Mouse (Mus musculus) forebrain, postnatal 0 days (tissue): ENCODE data around the gene Vtcn1. TPM values are rescaled to one million over a fixed set of nuclear protein-coding genes. Genes with fewer than 3 reads are reported as not detected.
"Not testable (repeated sequence)": the region's sequence is repeated elsewhere in the genome, so short reads cannot be mapped to it uniquely, and the experiment has no call there.

Experiments used
- ATAC-seq: fragments of 200-750 bp; cut with Nextera tagmentation; 2 replicates; pipeline ENCODE4 v1.8.0; 2017; ENCODE audit warnings: mild to moderate bottlenecking, moderate library complexity
- DNase-seq: peaks from one replicate; pipeline ENCODE4 v3.0.0-alpha.2; 2015
- H3K27ac ChIP-seq: fragments of 300-500 bp; sonication (generic); 2 replicates; pipeline ENCODE4 v1.5.1; 2014; ENCODE audit warnings: low read depth, mild to moderate bottlenecking, antibody characterized with exemption, low read length, moderate library complexity, mixed read lengths
- H3K27me3 ChIP-seq: fragments of 300-500 bp; sonication (generic); 2 replicates; pipeline ENCODE4 v1.6.1; 2014; ENCODE audit warnings: mild to moderate bottlenecking, low read length, mixed read lengths; ENCODE audit not compliant: insufficient read depth
- H3K36me3 ChIP-seq: fragments of 300-500 bp; sonication (generic); 2 replicates; pipeline ENCODE4 v1.6.1; 2014; ENCODE audit warnings: mild to moderate bottlenecking, moderate library complexity; ENCODE audit not compliant: insufficient read depth
- H3K4me1 ChIP-seq: fragments of 300-500 bp; sonication (generic); 2 replicates; pipeline ENCODE4 v1.6.1; 2014; ENCODE audit warnings: antibody characterized with exemption; ENCODE audit not compliant: insufficient read depth
- H3K4me2 ChIP-seq: fragments of 300-500 bp; sonication (generic); 2 replicates; pipeline ENCODE4 v1.6.1; 2014; ENCODE audit warnings: low read depth, mild to moderate bottlenecking, moderate library complexity
- H3K4me3 ChIP-seq: fragments of 300-500 bp; sonication (generic); 2 replicates; pipeline ENCODE4 v1.5.1; 2014; ENCODE audit warnings: low read depth, low read length, mixed read lengths
- H3K9ac ChIP-seq: fragments of 300-500 bp; sonication (generic); 2 replicates; pipeline ENCODE4 v1.6.1; 2014; ENCODE audit warnings: mild to moderate bottlenecking
- H3K9me3 ChIP-seq: fragments of 300-500 bp; sonication (generic); 2 replicates; pipeline ENCODE4 v1.6.1; 2016; ENCODE audit warnings: low read length
- CTCF ChIP-seq: sonication (generic); IDR thresholded peaks from 2 replicates; pipeline ENCODE4 v1.5.1; 2016; ENCODE audit warnings: antibody characterized with exemption, control low read depth, low read depth
- WGBS: fragments of 180-500 bp; shearing (Covaris S2); extraction: QIAGEN DNeasy Blood & Tissue Kit; methylation state at CpG from one replicate; pipeline ENCODE4 v1.1.7; 2014; 5-methylcytosine and 5-hydroxymethylcytosine counted together
- polyA plus RNA-seq: library from polyadenylated mRNA; unstranded; fragments of >200 nt; fragmentation: Nextera tagmentation; extraction: Ambion mirVana; gene quantifications from 2 replicates; pipeline ENCODE4 v1.2.1, GENCODE M21; 2015
- total RNA-seq: library from RNA; depleted of rRNA; stranded (reverse); fragments of >200 nt; gene quantifications from 2 replicates; pipeline ENCODE4 v1.2.3, GENCODE M21; 2014

The Vtcn1 gene
- total and polyA plus RNA-seq, 2 experiments from 2014 or later: not detected

- Histone ChIP-seq H3K27me3 (no peaks in the 10 kb centered on the region), H3K9me3 (no peaks in the 10 kb centered on the region), H3K4me2 (no peak overlapping the region), H3K36me3 (no peaks in the 10 kb centered on the region), H3K4me3 (no peak overlapping the region), H3K27ac (no peak overlapping the region), H3K9ac (no peak overlapping the region), H3K4me1 (no peaks in the 10 kb centered on the region)
- 85% methylated on average over 6 of the region's 6 CpGs for WGBS
- DNase-seq (no peak), ATAC-seq (no peak)
- no peak for TF ChIP-seq CTCF
These were observed 27.8 kb upstream of the Vtcn1 start for GRCm38 (mm10) chr3:100797166-100798145.

GRCm38 (mm10) chr3:100798872-100799422 is 26.3 kb upstream of the Vtcn1 start:
- WGBS: 89% methylated on average over 3 of the region's 3 CpGs
- Histone ChIP-seq H3K27ac (no peak overlapping the region), H3K9me3 (no peaks in the 10 kb centered on the region), H3K4me1 (no peaks in the 10 kb centered on the region), H3K9ac (no peak overlapping the region), H3K4me2 (no peak overlapping the region), H3K36me3 (no peaks in the 10 kb centered on the region), H3K4me3 (no peak overlapping the region), H3K27me3 (no peaks in the 10 kb centered on the region)
- DNase-seq: no peak
- no peak for TF ChIP-seq CTCF
- ATAC-seq: no peak

GRCm38 (mm10) chr3:100804975-100805374 is 20.3 kb upstream of the Vtcn1 start:
- DNase-seq (no peak), ATAC-seq (no peak)
- no peaks in the 10 kb centered on the region for H3K4me1 ChIP-seq
- 56% methylated on average over 1 of the region's 1 CpGs for WGBS
- H3K36me3 ChIP-seq: no peaks in the 10 kb centered on the region
- H3K9me3 ChIP-seq: no peaks in the 10 kb centered on the region
- no peak overlapping the region for H3K4me3 ChIP-seq
- H3K27me3 ChIP-seq: no peaks in the 10 kb centered on the region
- no peak overlapping the region for H3K9ac ChIP-seq
- TF ChIP-seq CTCF: no peak
- no peak overlapping the region for H3K4me2 ChIP-seq
- H3K27ac ChIP-seq: no peak overlapping the region

GRCm38 (mm10) chr3:100805925-100806324 is 19.3 kb upstream of the Vtcn1 start:
- TF ChIP-seq CTCF: no peak
- Histone ChIP-seq H3K9me3 (no peaks in the 10 kb centered on the region), H3K4me2 (no peak overlapping the region), H3K36me3 (no peaks in the 10 kb centered on the region), H3K27ac (no peak overlapping the region), H3K4me1 (no peaks in the 10 kb centered on the region), H3K4me3 (no peak overlapping the region), H3K9ac (no peak overlapping the region), H3K27me3 (no peaks in the 10 kb centered on the region)
- no peak for ATAC-seq
- WGBS: 69% methylated on average over 6 of the region's 6 CpGs
- no peak for DNase-seq

- no peaks in the 10 kb centered on the region for H3K27me3 ChIP-seq
- no peak for DNase-seq
- no peaks in the 10 kb centered on the region for H3K36me3 ChIP-seq
- no peaks in the 10 kb centered on the region for H3K4me1 ChIP-seq
- H3K9me3 ChIP-seq: no peaks in the 10 kb centered on the region
- no peak for TF ChIP-seq CTCF
- ATAC-seq: no peak
- no peak overlapping the region for H3K9ac ChIP-seq
- H3K4me2 ChIP-seq: no peak overlapping the region
- WGBS: 78% methylated on average over 2 of the region's 2 CpGs
- H3K27ac ChIP-seq: no peak overlapping the region
- no peak overlapping the region for H3K4me3 ChIP-seq
These were observed 14.8 kb upstream of the Vtcn1 start for GRCm38 (mm10) chr3:100810461-100810860.

GRCm38 (mm10) chr3:100811836-100812235 is 13.4 kb upstream of the Vtcn1 start:
- H3K36me3 ChIP-seq: no peaks in the 10 kb centered on the region
- H3K4me3 ChIP-seq: no peak overlapping the region
- no peak overlapping the region for H3K4me2 ChIP-seq
- H3K4me1 ChIP-seq: no peaks in the 10 kb centered on the region
- WGBS: 88% methylated on average over 2 of the region's 2 CpGs
- no peak for TF ChIP-seq CTCF
- no peak for DNase-seq
- ATAC-seq: no peak
- no peak overlapping the region for H3K9ac ChIP-seq
- H3K27me3 ChIP-seq: no peaks in the 10 kb centered on the region
- no peaks in the 10 kb centered on the region for H3K9me3 ChIP-seq
- H3K27ac ChIP-seq: no peak overlapping the region

GRCm38 (mm10) chr3:100815490-100815889 is 9.8 kb upstream of the Vtcn1 start:
- WGBS: 59% methylated on average over 1 of the region's 1 CpGs
- not testable (repeated sequence) for H3K36me3 ChIP-seq, H3K4me3 ChIP-seq, ATAC-seq, DNase-seq, H3K9ac ChIP-seq, H3K27ac ChIP-seq, H3K4me1 ChIP-seq, H3K9me3 ChIP-seq, H3K4me2 ChIP-seq, H3K27me3 ChIP-seq
